Mouse (Mus musculus) forebrain, embryonic 12.5 days (tissue): ENCODE data around the gene Ing1. TPM values are rescaled to one million over a fixed set of nuclear protein-coding genes. Genes with fewer than 3 reads are reported as not detected.
"Not testable (repeated sequence)": the region's sequence is repeated elsewhere in the genome, so short reads cannot be mapped to it uniquely, and the experiment has no call there.

Experiments used
- ATAC-seq: fragments of 200-750 bp; cut with Nextera tagmentation; 2 replicates; pipeline ENCODE4 v1.8.0; 2017; ENCODE audit warnings: moderate TSS enrichment; ENCODE audit not compliant: low FRiP score
- H3K27ac ChIP-seq: fragments of 300-500 bp; sonication (generic); 2 replicates; pipeline ENCODE4 v1.5.1; 2016; ENCODE audit warnings: mild to moderate bottlenecking
- H3K27me3 ChIP-seq: fragments of 300-500 bp; sonication (generic); 2 replicates; pipeline ENCODE4 v1.6.1; 2016; ENCODE audit warnings: mild to moderate bottlenecking
- H3K36me3 ChIP-seq: fragments of 300-500 bp; sonication (generic); replicated peaks from 2 replicates; pipeline ENCODE4 v1.6.1; 2016; ENCODE audit warnings: mild to moderate bottlenecking
- H3K4me1 ChIP-seq: fragments of 300-500 bp; sonication (generic); 2 replicates; pipeline ENCODE4 v1.6.1; 2016
- H3K4me2 ChIP-seq: fragments of 300-500 bp; sonication (generic); 2 replicates; pipeline ENCODE4 v1.6.1; 2016; ENCODE audit warnings: mild to moderate bottlenecking, moderate library complexity
- H3K4me3 ChIP-seq: fragments of 300-500 bp; sonication (generic); replicated peaks from 2 replicates; pipeline ENCODE4 v1.5.1; 2016; ENCODE audit warnings: mild to moderate bottlenecking
- H3K9ac ChIP-seq: fragments of 300-500 bp; sonication (generic); 2 replicates; pipeline ENCODE4 v1.6.1; 2016; ENCODE audit warnings: mild to moderate bottlenecking
- H3K9me3 ChIP-seq: fragments of 300-500 bp; sonication (generic); 2 replicates; pipeline ENCODE4 v1.6.1; 2016
- WGBS: fragments of 180-500 bp; shearing (Covaris S2); methylation state at CpG from one replicate; pipeline ENCODE4 v1.1.7; 2016; 5-methylcytosine and 5-hydroxymethylcytosine counted together
- polyA plus RNA-seq: library from polyadenylated mRNA; unstranded; fragments of >200 nt; fragmentation: Nextera tagmentation; extraction: Ambion mirVana; gene quantifications from 2 replicates; pipeline ENCODE4 v1.2.1, GENCODE M21; 2016

Ing1 gene
- polyA plus RNA-seq, 1 experiment from 2014 or later: 47.2 TPM

DNA sequence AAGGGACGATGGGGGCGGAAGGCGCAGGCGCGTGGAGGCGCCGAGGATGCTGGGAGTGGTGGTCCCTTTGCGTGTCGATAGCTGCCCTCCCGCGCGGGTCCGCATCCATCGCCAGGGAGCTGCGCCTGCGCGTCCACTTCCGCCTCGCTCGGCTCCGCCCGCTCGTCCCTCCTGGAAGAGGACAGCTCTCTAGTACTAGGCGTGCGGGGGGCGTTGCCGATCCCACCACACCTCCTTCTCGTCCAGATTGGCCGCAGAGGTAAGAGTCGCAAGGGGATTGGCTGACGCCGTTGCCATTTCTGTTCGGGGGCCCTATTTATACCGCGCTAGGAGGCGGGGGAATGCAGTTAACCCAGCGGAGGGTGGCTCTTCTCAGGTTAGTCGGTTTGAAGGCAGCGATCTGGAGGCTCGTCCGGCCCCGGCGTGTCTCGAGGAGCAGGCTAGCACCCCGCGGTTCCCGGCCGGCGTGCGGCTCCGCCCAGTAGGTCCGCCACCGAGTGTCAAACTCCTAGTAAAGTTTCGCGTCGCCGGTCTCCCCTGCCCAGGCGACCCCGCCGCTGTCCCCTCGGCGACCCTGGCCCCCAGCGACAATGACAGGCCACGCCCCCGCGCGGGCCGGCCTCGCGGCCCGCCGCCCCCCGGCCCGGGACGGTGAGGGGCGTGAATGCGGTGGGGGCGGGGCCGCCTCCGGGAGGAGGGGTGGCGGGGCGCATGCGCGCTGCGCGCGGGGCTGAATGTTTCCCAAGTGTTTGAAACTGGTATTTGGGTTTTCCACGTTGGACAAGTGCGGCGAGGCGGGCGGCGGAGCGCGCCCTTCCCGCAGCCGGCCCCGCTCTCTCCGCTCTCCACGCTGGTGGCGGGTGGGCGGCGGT is 585 bp downstream of the Ing1 start:
- no peaks in the 10 kb centered on the region for H3K9me3 ChIP-seq
- peaks cover 35% of the 10 kb centered on the region for H3K4me1 ChIP-seq
- H3K36me3 ChIP-seq: no peaks in the 10 kb centered on the region
- H3K27ac ChIP-seq: peak overlapping the region; percentile 100
- H3K4me2 ChIP-seq: peak overlapping the region; percentile 63
- peak; percentile 90 for ATAC-seq
- no peaks in the 10 kb centered on the region for H3K27me3 ChIP-seq
- H3K9ac ChIP-seq: peak overlapping the region; percentile 96
- under 1% methylated on average over 103 of the region's 103 CpGs for WGBS
- peak overlapping the region; percentile 98 for H3K4me3 ChIP-seq

- peak overlapping the region; percentile 96 for H3K9ac ChIP-seq
These were observed 1.5 kb downstream of the Ing1 start for GRCm38 (mm10) chr8:11556691-11557423.

DNA sequence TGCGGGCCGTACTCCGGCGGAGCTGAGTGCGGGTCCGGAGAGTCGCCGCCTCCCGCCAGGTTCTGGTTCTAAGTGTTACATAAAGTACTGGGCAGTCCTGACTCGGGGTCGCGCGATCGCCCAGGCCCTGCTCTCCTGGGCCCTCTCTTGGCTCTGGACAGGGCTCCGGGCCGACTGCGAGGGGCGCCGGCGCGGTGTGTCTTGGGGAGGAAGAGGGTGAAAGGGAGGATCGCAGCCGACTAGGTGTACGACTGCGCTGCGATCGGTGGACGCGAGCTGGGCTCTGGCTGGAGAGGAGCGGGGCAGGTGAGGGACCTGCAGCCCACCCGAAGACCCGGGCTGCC is 2.0 kb downstream of the Ing1 start:
- H3K4me1 ChIP-seq: peaks cover 33% of the 10 kb centered on the region
- H3K4me2 ChIP-seq: peak overlapping the region; percentile 63
- H3K9ac ChIP-seq: peak overlapping the region; percentile 96
- no peak for ATAC-seq
- WGBS: under 1% methylated on average over 27 of the region's 32 CpGs
- H3K9me3 ChIP-seq: no peaks in the 10 kb centered on the region
- H3K36me3 ChIP-seq: peaks cover 14% of the 10 kb centered on the region
- peak overlapping the region; percentile 98 for H3K4me3 ChIP-seq
- no peaks in the 10 kb centered on the region for H3K27me3 ChIP-seq
- H3K27ac ChIP-seq: peak overlapping the region; percentile 100

More at GRCm38 (mm10) chr8:11556691-11557423, 1.5 kb downstream of the Ing1 start:
- WGBS: under 1% methylated on average over 84 of the region's 85 CpGs
- H3K4me1 ChIP-seq: peaks cover 33% of the 10 kb centered on the region
- H3K9me3 ChIP-seq: no peaks in the 10 kb centered on the region
- peak overlapping the region; percentile 63 for H3K4me2 ChIP-seq
- ATAC-seq: no peak
- peak overlapping the region; percentile 98 for H3K4me3 ChIP-seq
- H3K27me3 ChIP-seq: no peaks in the 10 kb centered on the region
- peak overlapping the region; percentile 100 for H3K27ac ChIP-seq
- peaks cover 9% of the 10 kb centered on the region for H3K36me3 ChIP-seq

- H3K36me3 ChIP-seq: peaks cover 16% of the 10 kb centered on the region
- no peaks in the 10 kb centered on the region for H3K9me3 ChIP-seq
- no peaks in the 10 kb centered on the region for H3K27me3 ChIP-seq
- peak overlapping the region; percentile 100 for H3K27ac ChIP-seq
- WGBS: under 1% methylated on average over 66 of the region's 67 CpGs
- H3K9ac ChIP-seq: peak overlapping the region; percentile 96
- ATAC-seq: peak; percentile 77
- peaks cover 33% of the 10 kb centered on the region for H3K4me1 ChIP-seq
- H3K4me3 ChIP-seq: peak overlapping the region; percentile 98
- peak overlapping the region; percentile 71 for H3K4me2 ChIP-seq
These were observed 2.6 kb downstream of the Ing1 start for GRCm38 (mm10) chr8:11557768-11558629.

DNA sequence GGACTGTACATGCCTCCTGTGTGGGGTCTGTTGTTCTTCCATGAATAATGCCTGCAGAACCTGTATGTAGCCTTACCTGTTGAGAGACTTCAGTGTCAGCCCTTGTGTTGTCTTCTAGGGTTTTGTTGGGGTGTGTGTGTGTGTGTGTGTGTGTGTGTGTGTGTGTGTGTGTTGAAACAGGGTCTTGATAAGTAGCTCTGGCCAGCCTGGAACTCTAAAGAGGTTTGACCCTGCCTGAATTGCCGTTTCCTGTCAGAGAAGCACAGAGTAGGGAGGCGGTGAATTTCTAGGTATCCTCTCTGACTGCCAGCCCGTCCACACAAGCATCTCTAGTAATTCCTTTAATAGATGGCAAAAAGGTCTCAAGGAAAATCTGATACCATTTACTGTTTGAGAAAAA is 4.1 kb downstream of the Ing1 start:
- H3K27ac ChIP-seq: no peak overlapping the region
- no peak overlapping the region for H3K4me3 ChIP-seq
- WGBS: 85% methylated on average over 3 of the region's 3 CpGs

DNA sequence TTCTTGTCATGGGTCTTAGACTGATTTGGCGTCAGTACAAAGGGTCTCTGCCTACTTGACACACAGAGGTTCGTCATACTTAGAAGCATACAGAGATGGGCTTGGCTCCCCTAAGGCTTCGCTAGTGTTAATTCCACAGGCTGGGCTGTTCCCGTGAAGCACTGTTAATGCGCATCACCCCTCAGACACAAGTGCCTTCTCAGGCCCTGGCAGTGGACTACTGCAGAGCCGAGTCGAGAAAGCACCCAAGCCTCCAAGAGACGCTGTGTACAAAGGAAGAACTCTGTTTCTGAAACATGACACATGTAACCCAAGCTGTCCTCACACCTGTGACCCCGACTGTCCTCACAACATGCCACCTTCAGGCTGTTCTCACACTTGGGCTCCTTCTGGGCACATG is 4.8 kb downstream of the Ing1 start:
- Histone ChIP-seq H3K4me3 (no peak overlapping the region), H3K36me3 (peaks cover 38% of the 10 kb centered on the region), H3K27ac (no peak overlapping the region), H3K9ac (no peak overlapping the region), H3K4me2 (no peak overlapping the region), H3K9me3 (no peaks in the 10 kb centered on the region), H3K4me1 (peaks cover 19% of the 10 kb centered on the region), H3K27me3 (no peaks in the 10 kb centered on the region)
- 89% methylated on average over 9 of the region's 9 CpGs for WGBS
- ATAC-seq: no peak

More for the DNA sequence above, 4.1 kb downstream of the Ing1 start:
- no peak for ATAC-seq
- 0 out of 2 replicates have a peak overlapping the region, but pooled peaks have one; percentile 71 for H3K4me2 ChIP-seq
- H3K4me1 ChIP-seq: peaks cover 22% of the 10 kb centered on the region
- no peak overlapping the region for H3K9ac ChIP-seq
- H3K27me3 ChIP-seq: no peaks in the 10 kb centered on the region
- peaks cover 31% of the 10 kb centered on the region for H3K36me3 ChIP-seq
- no peaks in the 10 kb centered on the region for H3K9me3 ChIP-seq

GRCm38 (mm10) chr8:11564236-11564635 is 8.9 kb downstream of the Ing1 start:
- Histone ChIP-seq H3K4me3 (no peak overlapping the region), H3K27me3 (no peaks in the 10 kb centered on the region), H3K36me3 (peaks cover 72% of the 10 kb centered on the region), H3K4me2 (no peak overlapping the region), H3K9me3 (no peaks in the 10 kb centered on the region), H3K27ac (no peak overlapping the region), H3K4me1 (peaks cover 10% of the 10 kb centered on the region), H3K9ac (no peak overlapping the region)
- 94% methylated on average over 5 of the region's 5 CpGs for WGBS
- no peak for ATAC-seq

- no peak overlapping the region for H3K9ac ChIP-seq
- H3K36me3 ChIP-seq: peaks cover 75% of the 10 kb centered on the region
- no peak overlapping the region for H3K4me3 ChIP-seq
- 96% methylated on average over 7 of the region's 7 CpGs for WGBS
- peaks cover 6% of the 10 kb centered on the region for H3K4me1 ChIP-seq
- no peak overlapping the region for H3K4me2 ChIP-seq
- H3K9me3 ChIP-seq: no peaks in the 10 kb centered on the region
- no peak for ATAC-seq
- H3K27ac ChIP-seq: no peak overlapping the region
- H3K27me3 ChIP-seq: no peaks in the 10 kb centered on the region
These were observed 9.3 kb downstream of the Ing1 start for GRCm38 (mm10) chr8:11564721-11565120.

- 95% methylated on average over 2 of the region's 2 CpGs for WGBS
- not testable (repeated sequence) for H3K27ac ChIP-seq, H3K9ac ChIP-seq, H3K4me2 ChIP-seq, H3K9me3 ChIP-seq, H3K4me3 ChIP-seq, H3K4me1 ChIP-seq, H3K27me3 ChIP-seq, ATAC-seq
- H3K36me3 ChIP-seq: peaks cover 57% of the 10 kb centered on the region
These were observed 12.8 kb downstream of the Ing1 start for GRCm38 (mm10) chr8:11568193-11568592.

GRCm38 (mm10) chr8:11569260-11570097 is 14.1 kb downstream of the Ing1 start:
- Histone ChIP-seq H3K4me3 (no peak overlapping the region), H3K4me2 (no peak overlapping the region), H3K9me3 (no peaks in the 10 kb centered on the region), H3K9ac (no peak overlapping the region), H3K4me1 (no peaks in the 10 kb centered on the region), H3K36me3 (peaks cover 44% of the 10 kb centered on the region), H3K27ac (no peak overlapping the region), H3K27me3 (no peaks in the 10 kb centered on the region)
- no peak for ATAC-seq
- 89% methylated on average over 22 of the region's 22 CpGs for WGBS

- H3K36me3 ChIP-seq: peaks cover 32% of the 10 kb centered on the region
- no peak overlapping the region for H3K4me2 ChIP-seq
- H3K4me1 ChIP-seq: 0 out of 2 replicates have a peak, but pooled peaks cover 3% of the 10 kb centered on the region
- H3K27ac ChIP-seq: no peak overlapping the region
- 94% methylated on average over 4 of the region's 4 CpGs for WGBS
- no peak overlapping the region for H3K9ac ChIP-seq
- no peak overlapping the region for H3K4me3 ChIP-seq
- no peaks in the 10 kb centered on the region for H3K9me3 ChIP-seq
- ATAC-seq: no peak
- H3K27me3 ChIP-seq: no peaks in the 10 kb centered on the region
These were observed 15.4 kb downstream of the Ing1 start for GRCm38 (mm10) chr8:11570742-11571141.
